Mouse (Mus musculus) neural tube, embryonic 11.5 days (tissue): Measurements from ENCODE around the gene Snrnp70. TPM values are rescaled to one million over a fixed set of nuclear protein-coding genes. Genes with fewer than 3 reads are reported as not detected.

Experiments used
- ATAC-seq: fragments of 200-750 bp; cut with Nextera tagmentation; 2 replicates; pipeline ENCODE4 v1.8.0; 2017; ENCODE audit warnings: moderate number of reproducible peaks, mild to moderate bottlenecking, moderate TSS enrichment, moderate library complexity; ENCODE audit not compliant: insufficient read depth, low FRiP score, low TSS enrichment
- DNase-seq: peaks from one replicate; pipeline ENCODE4 v3.0.0-alpha.2; 2015; ENCODE audit warnings: low spot score
- H3K27ac ChIP-seq: fragments of 300-500 bp; sonication (generic); 2 replicates; pipeline ENCODE4 v1.5.1; 2014; ENCODE audit warnings: low read depth, mild to moderate bottlenecking, low read length
- H3K27me3 ChIP-seq: fragments of 300-500 bp; sonication (generic); 2 replicates; pipeline ENCODE4 v1.6.1; 2014; ENCODE audit warnings: mild to moderate bottlenecking, low read length, mixed read lengths; ENCODE audit not compliant: control insufficient read depth, insufficient read depth
- H3K36me3 ChIP-seq: fragments of 300-500 bp; sonication (generic); 2 replicates; pipeline ENCODE4 v1.6.1; 2014; ENCODE audit warnings: mild to moderate bottlenecking, low read length, moderate library complexity, mixed read lengths; ENCODE audit not compliant: control insufficient read depth, insufficient read depth
- H3K4me1 ChIP-seq: fragments of 300-500 bp; sonication (generic); 2 replicates; pipeline ENCODE4 v1.6.1; 2014; ENCODE audit warnings: low read length, mixed read lengths; ENCODE audit not compliant: control insufficient read depth, insufficient read depth
- H3K4me2 ChIP-seq: fragments of 300-500 bp; sonication (generic); 2 replicates; pipeline ENCODE4 v1.6.1; 2014; ENCODE audit warnings: low read depth, mild to moderate bottlenecking, moderate library complexity
- H3K4me3 ChIP-seq: fragments of 300-500 bp; sonication (generic); 2 replicates; pipeline ENCODE4 v1.5.1; 2014; ENCODE audit warnings: low read depth, low read length
- H3K9ac ChIP-seq: fragments of 300-500 bp; sonication (generic); 2 replicates; pipeline ENCODE4 v1.6.1; 2014; ENCODE audit warnings: mild to moderate bottlenecking, low read length
- H3K9me3 ChIP-seq: fragments of 300-500 bp; sonication (generic); 2 replicates; pipeline ENCODE4 v1.6.1; 2016; ENCODE audit warnings: low read length; ENCODE audit not compliant: control insufficient read depth
- whole genome bisulfite sequencing: fragments of 180-500 bp; shearing (Covaris S2); extraction: QIAGEN DNeasy Blood & Tissue Kit; methylation state at CpG from one replicate; pipeline ENCODE4 v1.1.7; 2014; 5-methylcytosine and 5-hydroxymethylcytosine counted together
- polyA plus RNA-seq: library from polyadenylated mRNA; unstranded; fragments of >200 nt; fragmentation: Nextera tagmentation; extraction: Ambion mirVana; gene quantifications from 2 replicates; pipeline ENCODE4 v1.2.1, GENCODE M21; 2014

Gene Snrnp70
- 66.4 and 74.1 TPM in 2 replicates for polyA plus RNA-seq

DNA sequence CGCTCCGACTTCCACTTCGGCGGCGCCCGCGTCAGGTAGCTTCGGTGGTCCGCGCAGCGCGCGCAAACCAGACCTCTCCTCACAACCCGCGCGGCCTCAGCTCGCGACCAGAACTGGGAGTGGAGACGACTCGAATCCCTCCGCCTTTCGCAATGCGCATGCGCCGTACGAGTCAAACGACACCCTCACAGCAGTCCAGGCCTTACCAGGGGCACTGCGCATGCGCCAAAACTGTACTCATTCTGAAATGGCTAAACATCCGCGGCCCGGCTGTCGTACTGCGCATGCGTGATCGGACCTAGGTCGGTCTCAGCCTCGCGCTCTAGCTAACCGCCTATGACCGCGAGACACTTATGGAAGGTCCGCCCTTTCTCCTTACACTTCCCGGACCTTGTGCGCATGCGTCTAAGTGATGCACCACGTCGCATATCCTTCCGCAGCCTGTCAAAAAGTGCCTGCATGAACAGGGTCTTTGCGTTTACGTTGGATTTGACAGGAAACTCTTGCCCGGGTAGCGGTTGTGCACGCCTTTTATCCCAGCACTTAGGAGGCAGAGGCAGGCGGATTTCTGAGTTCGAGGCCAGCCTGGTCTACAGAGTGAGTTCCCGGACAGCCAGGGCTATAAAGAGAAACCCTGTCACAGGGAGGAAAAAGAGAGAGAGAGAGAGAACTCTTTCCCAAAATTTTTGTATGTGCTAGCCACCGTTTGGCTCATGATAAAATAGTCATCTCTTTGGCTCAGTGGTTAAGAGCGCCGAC lies at the start of gene Snrnp70:
TSS of gene Snrnp70 (minus strand) at position 165 of the 759 bp plus-strand sequence.
- ATAC-seq (peak; percentile 95), DNase-seq (peak; percentile 100)
- H3K4me1 ChIP-seq, result peaks cover 13% of the 10 kb centered on the region
- H3K4me3 ChIP-seq, result peak within 1 kb of the TSS; percentile 59
- peak within 1 kb of the TSS; percentile 75 for H3K9ac ChIP-seq
- no peaks in the 10 kb centered on the region for H3K27me3 ChIP-seq
- peak within 1 kb of the TSS; percentile 91 for H3K4me2 ChIP-seq
- WGBS, result under 1% methylated on average over 60 of the region's 60 CpGs
- H3K9me3 ChIP-seq, result no peaks in the 10 kb centered on the region
- peak within 1 kb of the TSS; percentile 94 for H3K27ac ChIP-seq
- 0 out of 2 replicates have a peak, but pooled peaks cover 3% of the 10 kb centered on the region for H3K36me3 ChIP-seq

DNA sequence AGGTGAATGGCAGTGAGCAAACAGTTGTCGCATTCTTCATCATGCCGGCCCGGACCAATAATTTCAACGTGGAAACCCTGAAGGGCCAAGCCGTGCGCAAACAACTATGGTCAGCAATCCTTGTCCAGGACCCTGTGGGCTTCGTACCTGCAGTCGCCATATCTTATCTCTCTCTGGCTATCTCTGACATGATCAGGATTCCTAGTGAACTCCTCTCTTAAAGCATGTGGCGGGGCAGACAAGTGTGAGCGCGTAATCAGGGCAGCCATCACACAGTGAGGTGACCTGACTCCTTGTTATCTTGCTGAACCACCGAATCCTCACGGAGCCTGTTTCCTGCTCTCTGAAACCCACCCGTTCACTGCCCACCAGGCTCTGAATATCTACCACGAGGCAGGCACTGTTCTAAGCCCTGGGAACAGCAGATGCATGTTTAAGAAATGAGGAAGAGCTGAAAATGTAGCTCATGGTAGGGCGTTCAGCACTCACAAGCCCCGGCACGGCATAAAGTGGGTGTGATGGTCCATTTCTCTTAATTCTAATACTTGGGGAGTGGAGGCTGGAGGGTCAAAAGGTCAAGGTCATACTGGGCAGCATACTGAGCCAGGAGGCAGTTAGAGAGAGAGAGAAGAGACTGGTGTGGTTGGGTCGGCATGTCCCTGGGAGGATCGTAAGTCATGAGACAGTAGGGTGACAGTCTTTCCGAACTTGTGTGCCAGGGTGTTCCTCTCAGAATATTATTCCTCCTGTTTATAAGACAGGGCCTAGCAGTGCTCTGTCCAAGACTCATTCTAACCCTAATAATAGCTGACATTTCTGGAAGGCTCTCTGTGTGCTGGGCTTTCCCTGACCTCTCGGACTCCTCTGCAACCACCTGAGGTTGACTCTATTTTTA lies 48.2 kb upstream of the Snrnp70 start:
- DNase-seq (no peak), ATAC-seq (no peak)
- Histone ChIP-seq H3K4me1 (no peaks in the 10 kb centered on the region), H3K9ac (no peak overlapping the region), H3K27ac (no peak overlapping the region), H3K36me3 (peaks cover 2% of the 10 kb centered on the region; the same call in 1 of the 2 replicates), H3K4me2 (no peak overlapping the region), H3K27me3 (no peaks in the 10 kb centered on the region), H3K4me3 (no peak overlapping the region), H3K9me3 (no peaks in the 10 kb centered on the region)
- 90% methylated on average over 22 of the region's 22 CpGs for WGBS

DNA sequence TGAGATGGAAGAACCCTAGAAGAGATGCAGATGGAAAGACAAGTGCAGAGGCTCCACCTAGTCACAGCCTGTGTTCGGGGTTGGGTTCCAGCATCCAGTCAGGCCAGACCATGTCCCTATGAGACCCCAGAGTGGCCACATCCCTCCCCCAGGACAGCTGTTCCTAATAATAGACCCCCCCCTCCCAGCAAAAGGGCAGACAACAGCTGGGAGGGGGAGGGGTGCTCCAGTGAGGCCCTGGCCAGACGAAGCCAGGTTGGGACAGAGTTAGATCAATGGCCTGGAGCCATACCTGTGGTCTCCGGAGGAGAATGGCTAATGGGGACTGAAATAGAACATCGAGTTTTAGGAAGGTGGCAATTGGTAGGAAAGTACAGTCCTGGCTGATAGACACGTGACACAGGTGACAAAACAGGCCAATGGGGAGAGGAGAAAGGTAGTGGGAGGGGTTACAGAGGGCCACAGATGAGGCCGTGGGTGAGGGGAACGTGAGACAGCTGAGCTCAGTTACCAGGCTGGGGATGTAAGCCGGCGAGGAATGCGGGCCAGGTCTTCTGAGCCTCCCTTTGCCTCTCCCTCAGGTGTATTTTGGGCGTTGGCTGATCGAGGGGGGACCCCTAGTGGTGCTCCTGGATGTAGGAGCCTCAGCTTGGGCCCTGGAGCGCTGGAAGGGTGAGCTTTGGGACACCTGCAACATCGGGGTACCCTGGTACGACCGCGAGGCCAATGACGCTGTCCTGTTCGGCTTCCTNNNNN lies 42.2 kb upstream of the Snrnp70 start, which contains the start of gene Ruvbl2:
TSS of gene Ruvbl2 (minus strand) at position 576 of the 756 bp plus-strand sequence.
- no peak within 1 kb of the TSS for H3K27ac ChIP-seq
- H3K4me3 ChIP-seq, result no peak within 1 kb of the TSS
- no peaks in the 10 kb centered on the region for H3K27me3 ChIP-seq
- no peaks in the 10 kb centered on the region for H3K9me3 ChIP-seq
- DNase-seq (no peak), ATAC-seq (no peak)
- WGBS, result 27% methylated on average over 19 of the region's 19 CpGs
- H3K36me3 ChIP-seq, result no peaks in the 10 kb centered on the region
- H3K9ac ChIP-seq, result no peak within 1 kb of the TSS
- H3K4me2 ChIP-seq, result no peak within 1 kb of the TSS
- peaks cover 18% of the 10 kb centered on the region; the same call in 1 of the 2 replicates for H3K4me1 ChIP-seq

DNA sequence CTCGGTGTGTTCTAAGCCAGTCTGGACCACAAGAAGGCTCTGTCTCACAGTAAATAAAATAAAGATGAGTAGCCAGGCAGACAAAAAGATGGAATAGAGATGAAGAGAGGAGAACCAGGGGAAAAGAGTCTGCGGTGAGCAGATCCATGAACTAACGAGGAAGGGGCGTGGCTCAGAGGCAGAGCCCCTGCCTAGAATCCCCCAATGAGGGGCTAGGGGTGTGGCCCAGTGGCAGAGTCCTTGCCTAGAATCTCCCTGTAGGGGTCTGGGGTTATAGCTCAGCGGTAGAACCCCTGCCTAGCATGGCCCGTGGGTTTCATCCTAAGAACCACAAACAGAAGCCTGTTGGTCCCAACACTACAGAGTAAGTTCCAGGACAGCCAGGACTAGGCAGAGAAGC lies 41.5 kb upstream of the Snrnp70 start:
- ATAC-seq (no peak), DNase-seq (no peak)
- no peaks in the 10 kb centered on the region for H3K36me3 ChIP-seq
- no peak overlapping the region for H3K4me3 ChIP-seq
- WGBS, result 27% methylated on average over 6 of the region's 6 CpGs
- H3K4me1 ChIP-seq, result peaks cover 18% of the 10 kb centered on the region; the same call in 1 of the 2 replicates
- H3K27me3 ChIP-seq, result no peaks in the 10 kb centered on the region
- H3K4me2 ChIP-seq, result no peak overlapping the region
- no peak overlapping the region for H3K27ac ChIP-seq
- H3K9ac ChIP-seq, result no peak overlapping the region
- H3K9me3 ChIP-seq, result no peaks in the 10 kb centered on the region

DNA sequence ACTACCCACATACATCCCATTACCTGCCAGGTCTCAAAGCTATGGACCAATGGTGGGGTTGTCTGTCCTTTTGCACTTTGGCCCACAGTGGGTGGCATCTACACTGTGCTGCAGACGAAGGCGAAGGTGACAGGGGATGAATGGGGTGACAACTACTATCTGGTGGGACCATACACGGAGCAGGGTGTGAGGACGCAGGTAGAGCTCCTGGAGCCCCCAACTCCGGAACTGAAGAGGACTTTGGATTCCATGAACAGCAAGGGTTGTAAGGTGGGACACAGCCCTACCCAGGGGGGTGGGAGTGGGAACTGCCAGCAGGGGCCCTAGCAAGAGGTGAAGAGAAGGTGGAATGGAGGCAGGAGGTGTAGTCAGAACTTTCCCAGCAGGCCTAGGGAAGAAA lies 40.9 kb upstream of the Snrnp70 start:
- no peak overlapping the region for H3K9ac ChIP-seq
- peaks cover under 1% of the 10 kb centered on the region; the same call in 1 of the 2 replicates for H3K36me3 ChIP-seq
- H3K9me3 ChIP-seq, result no peaks in the 10 kb centered on the region
- H3K4me2 ChIP-seq, result no peak overlapping the region
- 96% methylated on average over 5 of the region's 5 CpGs for WGBS
- DNase-seq (no peak), ATAC-seq (no peak)
- peaks cover 18% of the 10 kb centered on the region; the same call in 1 of the 2 replicates for H3K4me1 ChIP-seq
- H3K27ac ChIP-seq, result no peak overlapping the region
- H3K4me3 ChIP-seq, result no peak overlapping the region
- H3K27me3 ChIP-seq, result no peaks in the 10 kb centered on the region

DNA sequence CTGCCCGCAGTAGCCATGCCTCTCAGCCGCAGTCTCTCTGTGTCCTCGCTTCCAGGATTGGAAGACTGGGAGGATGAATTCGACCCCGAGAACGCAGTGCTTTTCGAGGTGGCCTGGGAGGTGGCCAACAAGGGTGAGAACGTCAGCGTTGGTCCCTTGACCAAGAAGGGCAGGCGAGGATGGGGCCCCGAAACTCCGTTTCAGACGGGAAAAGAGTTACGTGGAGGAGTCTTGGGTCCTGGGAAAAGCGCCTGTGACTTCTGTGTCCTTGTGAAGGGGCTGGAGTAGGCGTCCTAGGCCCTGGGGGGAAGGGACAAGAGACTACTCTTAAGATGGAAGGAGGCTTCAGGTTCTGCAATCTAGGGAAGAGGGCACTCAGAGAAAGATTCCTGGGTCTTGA lies 39.5 kb upstream of the Snrnp70 start:
- ATAC-seq (no peak; the same call in none of the 2 replicates), DNase-seq (no peak)
- Histone ChIP-seq H3K36me3 (peaks cover 6% of the 10 kb centered on the region), H3K4me2 (peak overlapping the region; percentile 92), H3K9ac (peak overlapping the region; percentile 75), H3K27ac (peak overlapping the region; percentile 35; the same call in 1 of the 2 replicates), H3K27me3 (no peaks in the 10 kb centered on the region), H3K4me3 (peak overlapping the region; percentile 75), H3K9me3 (no peaks in the 10 kb centered on the region), H3K4me1 (peaks cover 18% of the 10 kb centered on the region; the same call in 1 of the 2 replicates)
- WGBS, result 6% methylated on average over 16 of the region's 16 CpGs

DNA sequence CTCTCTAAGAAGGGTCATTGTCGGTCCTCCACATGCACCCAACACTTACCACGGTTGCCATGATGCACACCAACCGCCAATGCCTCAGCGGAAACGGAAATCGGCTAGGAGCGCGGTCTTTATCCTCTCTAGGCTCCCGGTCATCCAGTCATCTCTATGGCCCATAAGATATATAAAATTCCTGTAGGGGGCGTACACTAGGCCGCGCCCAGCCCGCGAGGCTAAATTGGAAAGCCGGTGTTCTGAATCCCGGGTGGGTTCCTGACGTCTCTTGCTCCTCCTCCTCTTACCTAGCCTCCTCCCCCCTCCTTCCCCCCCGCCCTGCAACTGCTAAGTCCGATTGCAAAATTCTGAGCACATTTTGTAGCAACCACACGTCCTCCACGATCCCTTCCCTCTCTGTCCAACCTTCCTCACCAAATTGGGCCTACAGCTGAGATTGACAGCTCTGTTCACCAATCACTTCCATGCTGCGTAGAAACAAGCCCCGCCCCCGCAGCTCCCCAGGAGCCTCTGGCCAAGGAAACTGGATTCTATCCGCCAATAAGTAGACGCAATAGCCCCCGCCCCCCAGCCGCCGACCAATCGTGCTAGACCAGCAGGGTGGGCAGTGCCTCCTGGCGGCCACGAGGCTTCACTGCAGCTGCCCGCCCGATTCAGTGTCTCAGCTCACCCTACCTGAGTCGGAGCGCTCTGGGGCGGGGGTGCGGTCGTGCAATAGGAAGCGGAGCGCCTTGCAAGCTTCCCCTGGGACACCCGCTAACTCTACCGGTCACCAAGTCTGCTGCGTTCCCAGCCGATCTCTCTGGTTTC lies 38.9 kb upstream of the Snrnp70 start, which contains the start of gene Gys1:
TSS of gene Gys1 (plus strand) at position 642 of the 813 bp plus-strand sequence.
- peak; percentile 100 for DNase-seq
- Histone ChIP-seq H3K27me3 (no peaks in the 10 kb centered on the region), H3K4me1 (peaks cover 18% of the 10 kb centered on the region; the same call in 1 of the 2 replicates), H3K4me3 (peak within 1 kb of the TSS; percentile 75), H3K9me3 (no peaks in the 10 kb centered on the region), H3K27ac (peak within 1 kb of the TSS; percentile 79), H3K9ac (peak within 1 kb of the TSS; percentile 75), H3K36me3 (peaks cover 10% of the 10 kb centered on the region), H3K4me2 (peak within 1 kb of the TSS; percentile 92)
- under 1% methylated on average over 45 of the region's 45 CpGs for WGBS
- peak; percentile 94 for ATAC-seq
